13 mouse cellular contexts compared by ENCODE assay signal in genomic region chr4:137287206-137287605, GRCm38 (mm10). TPM values are rescaled to one million over a fixed set of nuclear protein-coding genes. Genes with fewer than 3 reads are reported as not detected.
A peak's percentile ranks its signal among the peaks of the same experiment; 100 is the strongest.
DNase-seq lines count a peak whose midpoint lies in the region; ATAC-seq and TF ChIP-seq lines count a peak whose summit lies in the region.
"Had no signal": no experiment of that assay in that cellular context is flagged by ENCODE, and none has a peak within 500 bp of the region (broad histone marks: within the 10 kb centered on the region; RNA-seq: fewer than 3 reads in every experiment).

No protein-coding gene starts in this region.

- DNase-seq in frontal cortex, postnatal 14 days (ENCODE audit: low spot score in 2 of 2), result no peak
- DNase-seq in 3134 (ENCODE audit: extremely low read depth, insufficient read length, low spot score), result peak; percentile 91
- peak; percentile 51 for DNase-seq in Patski (ENCODE audit: low read depth, low spot score)
- peak; percentile 38 for DNase-seq in gastrocnemius, postnatal 10 days
- no peak for DNase-seq in thymus, postnatal 25 days
- DNase-seq in heart, postnatal 36 days, result no peak
- no peak for DNase-seq in lung, adult 2 months
- DNase-seq: right cerebral cortex, postnatal 25 days had no signal

- POLR2A ChIA-PET in Patski (lab: Charles Lee), result interaction anchor here (1.6 kb wide), 1 partner anchor 211 kb away, joined by 5 read pairs; no protein-coding TSS in a partner anchor

- ATAC-seq in frontal cortex, adult (ENCODE audit: low TSS enrichment), result peak; percentile 55; the same call in 1 of the 2 replicates
- peak; percentile 81 for ATAC-seq in Patski
- ATAC-seq: forebrain, postnatal 0 days; lung, postnatal 0 days had no signal

- intact Hi-C loops in heart, postnatal 36 days (cut with DNase I), result loop anchor here (5.0 kb wide), 1 partner anchor 210 kb away; no protein-coding TSS in a partner anchor

- in situ Hi-C loops in Patski (cut with MboI; ENCODE audit: low pct_unique_long_range_greater_than_20kb), result loop anchor here (5.0 kb wide), 1 partner anchor 130 kb away; no protein-coding TSS in a partner anchor

- 63% methylated on average over 13 of the region's 13 CpGs for WGBS in lung, adult 2 months

- H3K27me3 ChIP-seq in Patski, result no peaks in the 10 kb centered on the region

- CTCF ChIA-PET in Patski (lab: Charles Lee), result interaction anchor here (1.0 to 2.2 kb wide), 3 partner anchors 9 to 211 kb away, joined by 3 to 15 read pairs (median 3); no protein-coding TSS in a partner anchor

- no peak for TF ChIP-seq POLR2A in lung, adult 2 months (IDR thresholded peaks at IDR 0.05; ENCODE audit: borderline replicate concordance, extremely low read depth, low read depth, low read length)

- no peaks in the 10 kb centered on the region; the same call in 1 of the 2 replicates for H3K4me1 ChIP-seq in lung, adult 2 months (ENCODE audit: control insufficient read depth, insufficient read depth, low read length)

- no peak for TF ChIP-seq CTCF in Patski (IDR thresholded peaks at IDR 0.05)
- TF ChIP-seq CTCF in lung, adult 2 months (IDR thresholded peaks at IDR 0.05; ENCODE audit: insufficient read depth, low read length), result no peak

- no peak overlapping the region for H3K4me3 ChIP-seq in lung, adult 2 months (replicated peaks; ENCODE audit: extremely low read depth, low read depth, low read length)
- H3K4me3 ChIP-seq: heart, adult 2 months had no signal

RNA-seq across cellular contexts. Expression of gene Wnt4, which starts 9.9 kb away (rescaled TPM):
- polyA plus RNA-seq in Patski (2021), result 5.3 TPM
- 10 to 100 TPM; 15.9 to 17.2 TPM for total RNA-seq in gastrocnemius, postnatal 10 days (2021)
- total RNA-seq in heart, postnatal 36 days (2021), result under 1 TPM; 0.17 to 0.19 TPM
- polyA plus RNA-seq in lung, adult 2 months (2012; rRNA removed), result 6.1 and 11.7 TPM in 2 replicates
- total RNA-seq: megakaryocyte-erythroid progenitor cell, adult 5-6 weeks had no signal

Comparison
In these comparisons a context has a peak if more than half of its experiments do, and no peak if none do; other contexts are left out.
1. DNase-seq: peak in 3134 (single experiment), Patski (single experiment) and gastrocnemius, postnatal 10 days (single experiment); none in frontal cortex, postnatal 14 days (0 of 2), thymus, postnatal 25 days (single experiment), heart, postnatal 36 days (0 of 2) and lung, adult 2 months (single experiment).
2. RNA of gene Wnt4, which starts 9.9 kb away (total RNA-seq): 15.9 to 17.2 TPM in gastrocnemius, postnatal 10 days; 0.17 to 0.19 TPM in heart, postnatal 36 days; every median in the first group is over 10 times any median in the second.